Mouse (Mus musculus) G1E-ER4 (cell line): Measurements from ENCODE around the gene Vars2. TPM values are rescaled to one million over a fixed set of nuclear protein-coding genes. Genes with fewer than 3 reads are reported as not detected.

Source experiments
- GATA1 ChIP-seq: IDR thresholded peaks from one replicate; pipeline ENCODE4 v1.8.0; 2012; ENCODE audit warnings: low read length, inconsistent platforms
- polyA plus RNA-seq: library from polyadenylated mRNA; stranded (reverse); fragments of >175 nt; gene quantifications from 2 replicates; pipeline ENCODE4 v1.2.3, GENCODE M21; 2012

Gene Vars2
- 100 and 135 TPM in 2 replicates for polyA plus RNA-seq

DNA sequence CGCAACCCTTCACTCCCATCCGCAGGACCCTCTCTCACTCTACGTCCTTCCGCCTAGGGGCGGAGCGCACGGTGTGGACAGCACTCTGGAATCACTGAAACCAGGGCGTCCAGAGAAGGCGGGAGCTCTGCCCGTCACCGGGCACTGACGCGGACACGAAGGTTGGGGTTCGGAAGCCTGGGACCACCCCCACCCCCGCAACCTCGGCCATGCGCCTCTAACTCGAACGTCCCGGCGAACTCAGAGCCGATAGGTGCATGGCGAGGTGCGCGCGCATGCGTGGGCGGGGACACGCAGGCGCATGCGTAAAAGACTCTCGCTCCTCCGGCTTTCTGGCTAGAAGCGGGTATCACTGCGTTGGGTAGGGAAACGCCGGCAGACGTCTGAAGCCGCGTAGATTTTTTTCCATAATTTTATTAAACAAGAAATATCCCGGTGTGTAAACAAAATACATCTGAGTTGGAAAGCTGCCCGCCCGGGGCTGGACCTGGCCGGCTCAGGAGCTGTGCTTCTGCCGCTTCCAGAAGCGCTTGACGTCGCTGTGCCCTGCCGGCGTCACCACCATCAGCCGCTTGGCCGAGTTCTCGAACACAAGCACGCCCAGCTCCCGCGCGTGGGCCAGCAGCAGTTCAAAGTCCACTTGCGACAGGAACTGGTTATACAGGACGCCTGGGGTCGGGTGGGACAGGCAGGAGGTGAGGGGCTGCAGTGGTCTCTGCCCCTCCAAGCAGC, at the start of gene Vars2:
Gene Vars2 (minus strand): TSS at position 259 of the 732 bp plus-strand sequence.
- no peak for TF ChIP-seq GATA1

DNA sequence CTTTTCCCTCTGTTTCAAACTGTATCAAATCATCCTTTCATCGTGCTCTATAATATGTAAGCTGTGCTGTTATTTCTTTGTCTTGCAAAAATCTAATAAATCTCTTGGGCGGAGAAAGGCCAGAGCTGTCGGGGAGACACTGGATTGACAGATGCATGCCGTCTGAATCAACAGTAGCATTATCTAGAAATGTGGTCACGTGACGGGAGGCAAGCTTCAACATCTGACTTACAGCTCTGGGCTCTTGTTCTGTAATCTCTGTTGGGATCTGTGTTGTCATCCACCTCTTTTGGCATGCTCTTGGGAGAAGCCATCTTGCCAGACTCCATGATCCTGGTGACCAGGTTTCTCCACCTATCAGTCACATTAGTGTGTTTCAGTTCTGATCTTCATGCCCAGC, 49.7 kb upstream of the Vars2 start:
- no peak for TF ChIP-seq GATA1

GRCm38 (mm10) chr17:35716114-35716513, 48.7 kb upstream of the Vars2 start:
- TF ChIP-seq GATA1 = no peak

DNA sequence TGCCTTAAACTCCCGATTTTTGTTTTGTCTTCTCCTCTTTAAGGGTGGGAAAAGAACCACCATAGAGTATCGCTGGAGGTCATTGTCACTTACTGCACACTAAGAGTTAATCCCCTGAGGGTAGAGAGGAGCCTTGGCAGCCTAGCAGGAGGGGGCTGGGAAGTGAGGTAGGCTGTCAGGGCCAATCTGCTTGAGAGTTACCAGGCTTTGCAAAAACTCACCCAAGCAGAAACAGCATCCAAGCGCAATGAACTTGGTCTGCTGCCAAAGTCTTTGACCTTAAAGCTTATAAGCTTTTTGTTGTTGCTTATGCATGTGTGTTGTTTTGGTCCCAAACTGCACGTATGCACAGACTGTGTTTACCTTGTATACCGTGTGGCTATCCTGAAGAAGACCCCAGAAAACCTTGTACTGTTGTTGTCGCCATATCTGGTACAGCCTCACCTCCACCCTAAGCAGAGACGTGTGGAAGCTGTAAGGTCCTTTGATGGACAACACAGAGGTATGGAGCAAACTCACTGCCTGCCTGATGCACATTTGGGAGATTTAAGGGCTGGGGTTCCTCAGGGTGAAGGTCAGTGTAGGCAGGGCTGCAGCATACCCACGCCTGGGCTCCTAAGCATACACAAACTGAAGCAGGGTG, 43.4 kb upstream of the Vars2 start:
- no peak for TF ChIP-seq GATA1

DNA sequence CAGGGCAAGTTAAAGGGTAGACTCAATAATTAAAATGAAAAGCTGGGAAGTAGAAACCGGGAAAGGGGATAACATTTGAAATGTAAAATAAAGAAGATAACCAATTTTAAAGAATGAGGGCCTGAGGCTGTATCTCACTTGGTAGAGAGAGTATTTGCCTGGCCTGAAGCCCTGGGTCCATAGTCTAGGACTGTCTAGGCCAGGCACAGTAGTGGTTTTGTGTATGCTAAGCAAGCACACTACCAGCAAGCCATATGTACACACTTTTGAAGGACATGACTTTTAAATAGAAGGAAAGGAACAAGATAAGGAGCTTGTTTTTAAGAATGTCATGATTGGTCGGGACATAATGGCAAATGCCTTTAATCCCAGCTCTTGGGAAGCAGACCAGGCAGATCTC, 41.2 kb upstream of the Vars2 start:
- TF ChIP-seq GATA1 = no peak

- TF ChIP-seq GATA1 = no peak
Measured at GRCm38 (mm10) chr17:35707929-35708328, 40.5 kb upstream of the Vars2 start.

DNA sequence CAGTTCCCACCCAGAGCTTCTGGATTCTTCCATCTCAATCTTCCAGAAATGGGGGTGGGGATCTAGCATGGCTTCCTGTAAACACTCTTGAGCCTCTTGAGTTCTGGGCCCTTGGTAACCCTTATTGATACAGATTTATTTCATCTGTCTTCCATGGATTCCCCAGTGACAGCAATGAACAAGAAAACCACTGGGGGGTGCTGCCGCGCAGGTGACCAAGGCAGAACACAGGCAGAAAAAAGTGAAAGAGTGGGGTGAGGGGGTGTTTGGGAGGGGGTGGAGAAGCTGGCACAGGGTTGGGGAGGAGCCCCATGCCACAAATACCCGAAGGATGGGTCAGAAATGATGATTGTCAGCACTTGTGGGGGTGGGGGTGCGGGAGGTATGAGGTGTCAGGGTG, 38.4 kb upstream of the Vars2 start:
- TF ChIP-seq GATA1 = no peak

GRCm38 (mm10) chr17:35704621-35705464, 37.5 kb upstream of the Vars2 start, which contains the start of gene Ddr1:
Gene Ddr1, minus strand, starts transcription at chr17:35704621.
- TF ChIP-seq GATA1 = no peak

GRCm38 (mm10) chr17:35703751-35704271, 36.4 kb upstream of the Vars2 start:
- no peak for TF ChIP-seq GATA1

- TF ChIP-seq GATA1 = no peak
Measured at GRCm38 (mm10) chr17:35703065-35703464, 35.7 kb upstream of the Vars2 start.

GRCm38 (mm10) chr17:35702605-35703004, 35.2 kb upstream of the Vars2 start:
- no peak for TF ChIP-seq GATA1

GRCm38 (mm10) chr17:35701978-35702461, 34.6 kb upstream of the Vars2 start:
- TF ChIP-seq GATA1 = no peak

DNA sequence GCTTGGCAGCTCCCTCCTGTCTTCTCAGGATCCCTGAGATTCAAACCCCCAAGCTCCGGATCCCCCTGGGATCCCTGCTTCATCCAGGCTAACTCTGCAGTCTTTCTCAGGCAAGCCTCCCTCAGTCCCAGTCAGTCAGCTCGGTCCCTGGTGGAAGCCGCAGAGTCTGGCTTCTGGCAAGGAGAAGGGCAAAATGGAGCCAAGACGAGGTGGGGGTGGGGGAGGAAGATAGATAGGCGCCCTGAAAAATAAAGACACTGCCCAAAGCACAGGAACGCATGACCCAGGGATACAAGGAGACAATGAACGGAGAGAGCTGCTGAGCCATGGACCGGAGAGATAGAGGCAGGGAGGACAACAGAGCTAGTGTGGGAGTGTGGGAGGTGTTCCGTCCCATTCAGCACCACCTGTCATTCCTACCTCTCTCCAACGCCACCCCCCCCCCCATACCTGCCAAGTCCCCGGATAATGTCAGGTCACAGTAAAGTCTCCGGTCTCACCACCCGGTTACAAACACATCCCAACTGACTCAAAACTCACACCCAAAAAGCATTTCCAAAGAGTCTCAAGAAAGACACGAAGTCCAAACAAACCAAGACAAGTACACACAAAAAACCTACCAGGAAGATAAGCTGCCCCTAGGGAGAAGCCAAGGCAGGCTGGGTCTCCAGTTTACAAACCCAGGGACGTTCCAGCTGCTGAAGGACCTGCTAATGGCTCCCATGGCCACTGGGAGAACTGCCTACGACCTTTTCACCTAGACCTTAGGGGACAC, 34.0 kb upstream of the Vars2 start:
- TF ChIP-seq GATA1 = no peak

DNA sequence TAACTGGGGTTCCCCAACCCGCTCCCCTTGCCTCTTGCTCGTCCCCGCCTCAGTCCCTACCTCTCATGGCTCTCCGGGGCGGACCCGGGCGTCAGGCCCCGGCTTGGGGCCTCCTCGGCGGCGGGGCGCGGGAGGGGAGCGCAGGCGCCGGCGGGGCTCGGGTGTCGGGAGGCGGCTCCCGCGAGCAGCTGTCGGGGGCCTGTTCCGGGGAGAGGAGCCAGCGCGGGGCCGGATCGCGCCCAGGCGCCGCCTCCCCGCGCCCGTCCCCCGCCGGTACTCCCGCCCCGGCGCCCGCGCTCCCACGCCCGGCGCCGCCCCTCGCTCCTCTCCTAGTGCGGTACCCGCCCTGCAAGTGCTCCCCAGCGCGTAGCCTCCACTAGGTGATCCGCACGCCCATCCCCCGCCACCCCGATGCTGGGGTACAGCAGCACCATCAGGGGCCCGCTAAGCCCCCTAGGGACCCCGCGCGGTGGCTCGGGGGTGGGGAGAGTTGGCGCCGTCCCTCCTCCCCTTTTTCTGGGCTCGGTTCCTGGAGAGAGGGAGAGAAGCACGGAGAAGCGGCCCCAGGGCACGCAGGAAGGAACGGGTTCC, 33.1 kb upstream of the Vars2 start:
- no peak for TF ChIP-seq GATA1

DNA sequence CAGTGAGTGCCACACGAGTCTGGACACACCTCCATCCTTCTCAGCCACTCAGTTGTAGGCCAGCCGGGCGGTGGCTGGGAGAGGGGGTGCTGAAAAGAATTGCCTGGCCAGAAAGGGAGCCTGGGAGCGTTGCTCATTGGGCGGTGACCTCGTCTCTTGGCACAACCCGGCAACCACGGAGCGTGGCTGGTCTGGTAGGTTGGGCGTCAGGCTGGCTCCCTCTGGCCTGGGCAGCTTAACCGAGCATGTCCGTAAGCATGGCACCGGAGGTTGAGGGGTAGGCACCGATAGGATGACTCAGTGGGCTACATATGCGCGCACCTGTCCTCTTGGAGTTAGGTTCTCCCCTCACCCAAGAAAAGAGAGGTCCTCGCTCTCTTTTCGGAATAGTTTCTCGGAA, 32.5 kb upstream of the Vars2 start:
- TF ChIP-seq GATA1 = no peak
